In genomic region chr2:165967076-165967475, GRCm38 (mm10) we compare ENCODE assay signal across 11 mouse cellular contexts. TPM values are rescaled to one million over a fixed set of nuclear protein-coding genes. Genes with fewer than 3 reads are reported as not detected.
DNase-seq lines count a peak whose midpoint lies in the region; ATAC-seq and TF ChIP-seq lines count a peak whose summit lies in the region.
"Had no signal": no experiment of that assay in that cellular context is flagged by ENCODE, and none has a peak within 500 bp of the region (broad histone marks: within the 10 kb centered on the region; RNA-seq: fewer than 3 reads in every experiment).

No protein-coding gene starts in this region.

- H3K4me2 ChIP-seq in forebrain, embryonic 13.5 days: no peak overlapping the region
- H3K4me2 ChIP-seq in midbrain, embryonic 12.5 days (replicated peaks): no peak overlapping the region
- H3K4me2 ChIP-seq: embryonic facial prominence, embryonic 12.5 days had no signal

- H3K9me3 ChIP-seq in heart, embryonic 10.5 days: no peaks in the 10 kb centered on the region
- no peaks in the 10 kb centered on the region for H3K9me3 ChIP-seq in E14TG2a.4 (ENCODE audit: low read length)
- H3K9me3 ChIP-seq in forebrain, embryonic 13.5 days (replicated peaks): no peaks in the 10 kb centered on the region
- no peaks in the 10 kb centered on the region for H3K9me3 ChIP-seq in midbrain, embryonic 12.5 days
- H3K9me3 ChIP-seq: embryonic facial prominence, embryonic 12.5 days had no signal

- H3K9ac ChIP-seq in forebrain, embryonic 13.5 days: no peak overlapping the region
- no peak overlapping the region for H3K9ac ChIP-seq in midbrain, embryonic 12.5 days (replicated peaks)
- H3K9ac ChIP-seq: embryonic facial prominence, embryonic 12.5 days had no signal

- 86% methylated on average over 2 of the region's 2 CpGs for WGBS in heart, embryonic 10.5 days
- WGBS in forebrain, embryonic 13.5 days: 85% methylated on average over 2 of the region's 2 CpGs
- 92% methylated on average over 2 of the region's 2 CpGs for WGBS in midbrain, embryonic 12.5 days

- intact Hi-C loops in heart, postnatal 10 days (cut with DNase I): no loop called here

- peak; percentile 48 for TF ChIP-seq CTCF in E14TG2a.4 (conservative IDR thresholded peaks at IDR 0.05; ENCODE audit: low read length)

- H3K4me3 ChIP-seq in heart, embryonic 10.5 days: no peak overlapping the region
- no peak overlapping the region for H3K4me3 ChIP-seq in E14TG2a.4 (replicated peaks; ENCODE audit: low read length)
- no peak overlapping the region for H3K4me3 ChIP-seq in forebrain, embryonic 13.5 days
- no peak overlapping the region for H3K4me3 ChIP-seq in midbrain, embryonic 12.5 days
- H3K4me3 ChIP-seq: embryonic facial prominence, embryonic 12.5 days; left cerebral cortex, adult 2 months had no signal

- H3K4me1 ChIP-seq in heart, embryonic 10.5 days: peaks cover 49% of the 10 kb centered on the region
- H3K4me1 ChIP-seq in E14TG2a.4 (replicated peaks; ENCODE audit: low read depth, low read length): peaks cover 71% of the 10 kb centered on the region
- H3K4me1 ChIP-seq in forebrain, embryonic 13.5 days: peaks cover 19% of the 10 kb centered on the region
- H3K4me1 ChIP-seq in midbrain, embryonic 12.5 days: peaks cover 19% of the 10 kb centered on the region

- no peaks in the 10 kb centered on the region for H3K36me3 ChIP-seq in heart, embryonic 10.5 days
- H3K36me3 ChIP-seq in E14TG2a.4 (ENCODE audit: insufficient read depth, low read length): no peaks in the 10 kb centered on the region
- no peaks in the 10 kb centered on the region for H3K36me3 ChIP-seq in forebrain, embryonic 13.5 days (ENCODE audit: poor library complexity, severe bottlenecking)
- H3K36me3 ChIP-seq in midbrain, embryonic 12.5 days: no peaks in the 10 kb centered on the region
- H3K36me3 ChIP-seq: embryonic facial prominence, embryonic 12.5 days had no signal

- DNase-seq in heart, embryonic 10.5 days (ENCODE audit: low spot score): no peak
- no peak for DNase-seq in heart, postnatal 10 days
- no peak for DNase-seq in kidney, adult 9 months
- DNase-seq in urinary bladder, adult 18-20 months (ENCODE audit: low spot score in 2 of 2): no peak
- DNase-seq: cerebellum, adult 8-10 months had no signal

- ATAC-seq in forebrain, embryonic 13.5 days: no peak
- no peak for ATAC-seq in midbrain, embryonic 12.5 days (ENCODE audit: low FRiP score, low read depth)
- no peak for ATAC-seq in megakaryocyte-erythroid progenitor cell, adult 5-6 weeks (replicated peaks; ENCODE audit: low FRiP score, low TSS enrichment, poor library complexity, severe bottlenecking)

- H3K27ac ChIP-seq in heart, embryonic 10.5 days: peak overlapping the region; percentile 82
- peak overlapping the region; percentile 59 for H3K27ac ChIP-seq in forebrain, embryonic 13.5 days
- H3K27ac ChIP-seq in midbrain, embryonic 12.5 days (replicated peaks): peak overlapping the region; percentile 83
- H3K27ac ChIP-seq: left cerebral cortex, adult 2 months had no signal

- no peaks in the 10 kb centered on the region for H3K27me3 ChIP-seq in heart, embryonic 10.5 days (ENCODE audit: insufficient read depth, poor library complexity, severe bottlenecking)
- no peaks in the 10 kb centered on the region for H3K27me3 ChIP-seq in E14TG2a.4 (ENCODE audit: insufficient read depth, low read length)
- no peaks in the 10 kb centered on the region for H3K27me3 ChIP-seq in forebrain, embryonic 13.5 days
- no peaks in the 10 kb centered on the region for H3K27me3 ChIP-seq in midbrain, embryonic 12.5 days
- H3K27me3 ChIP-seq: embryonic facial prominence, embryonic 12.5 days had no signal

RNA-seq across cellular contexts. Expression of gene Ncoa3, which starts 25.4 kb away (rescaled TPM):
- polyA plus RNA-seq in heart, embryonic 10.5 days (2016; fragmentation: Nextera tagmentation; extraction: Ambion mirVana): 14.8 and 15.8 TPM in 2 replicates
- 10 to 100 TPM; 27.6 to 28.4 TPM for total RNA-seq in heart, postnatal 10 days (2021)
- 9.1 and 9.7 TPM in 2 replicates for polyA plus RNA-seq in forebrain, embryonic 13.5 days (2015; fragmentation: Nextera tagmentation; extraction: Ambion mirVana)
- polyA plus RNA-seq in midbrain, embryonic 12.5 days (2016; fragmentation: Nextera tagmentation; extraction: Ambion mirVana): 15.3 and 15.7 TPM in 2 replicates
- 8.3 and 21.1 TPM in 2 replicates for total RNA-seq in megakaryocyte-erythroid progenitor cell, adult 5-6 weeks (2014; fragmentation: Nextera tagmentation)
- 8.8 and 15.9 TPM in 2 replicates for total RNA-seq in megakaryocyte-erythroid progenitor cell, adult 5-6 weeks (2017)
